Mouse (Mus musculus) spleen, embryonic (tissue): ENCODE measurements around the gene Mrpl52.

ENCODE experiments used
- CTCF ChIA-PET: fragments of 350-600 bp; sonication (Branson Sonifier 250); formaldehyde crosslinking; loops from one replicate; lab custom pipeline; 2022; lab: Charles Lee

The Mrpl52 gene

GRCm38 (mm10) chr14:54409980-54410810 lies 16.5 kb upstream of the Mrpl52 start:
- CTCF ChIA-PET: interaction anchor here (0.6 kb wide), 2 partner anchors 9 to 46 kb away, joined by 3 to 8 read pairs; no protein-coding TSS in a partner anchor

- CTCF ChIA-PET: interaction anchor here (0.6 to 0.8 kb wide), 3 partner anchors 135 to 450 kb away, joined by 3 to 9 read pairs (median 5); no protein-coding TSS in a partner anchor
Observed at GRCm38 (mm10) chr14:54412000-54412576, 14.6 kb upstream of the Mrpl52 start.

GRCm38 (mm10) chr14:54412629-54413170 lies 14.0 kb upstream of the Mrpl52 start:
- CTCF ChIA-PET: interaction anchor here (0.8 kb wide), 1 partner anchor 135 kb away, joined by 5 read pairs; no protein-coding TSS in a partner anchor

GRCm38 (mm10) chr14:54413877-54414700 lies 12.6 kb upstream of the Mrpl52 start:
- CTCF ChIA-PET: no interaction called here

DNA sequence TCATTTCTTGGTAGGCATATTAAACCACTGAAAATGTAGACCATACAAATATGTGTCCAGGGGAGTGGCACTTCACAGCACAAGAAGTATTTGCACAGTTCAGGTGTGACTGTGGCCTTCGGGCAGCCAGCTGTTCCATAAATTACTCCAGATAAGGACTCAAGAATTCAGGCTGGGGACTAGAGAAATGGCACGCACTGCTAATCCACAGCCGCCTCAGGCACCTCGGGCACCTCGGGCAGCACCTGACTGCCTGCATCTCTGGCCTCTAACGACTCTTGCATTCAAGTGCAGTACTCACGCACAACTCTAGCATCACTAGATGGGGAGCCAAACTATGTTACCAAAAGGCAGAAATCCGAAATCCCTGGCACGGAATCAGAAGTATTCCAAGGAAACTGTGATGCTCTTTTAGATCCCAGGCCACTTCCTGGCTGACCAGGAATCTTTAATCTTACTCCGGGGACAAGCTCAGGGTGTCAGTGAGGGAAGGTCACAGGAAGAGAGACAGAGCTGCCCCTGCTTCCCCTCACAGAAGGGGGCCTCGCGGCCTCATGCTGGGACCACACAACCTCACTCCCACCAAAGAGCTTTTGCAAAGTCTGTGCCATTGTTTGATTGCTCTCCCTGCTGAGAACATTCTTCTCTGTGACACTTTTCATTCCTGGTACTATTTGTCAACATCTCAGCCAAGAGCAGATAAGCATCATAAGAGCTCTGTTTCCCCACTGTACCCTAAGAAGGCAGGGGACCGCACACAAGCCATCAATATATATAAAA lies 11.3 kb upstream of the Mrpl52 start:
- CTCF ChIA-PET: interaction anchor here (0.6 to 0.7 kb wide), 2 partner anchors 9 to 64 kb away, joined by 3 to 6 read pairs; no protein-coding TSS in a partner anchor

DNA sequence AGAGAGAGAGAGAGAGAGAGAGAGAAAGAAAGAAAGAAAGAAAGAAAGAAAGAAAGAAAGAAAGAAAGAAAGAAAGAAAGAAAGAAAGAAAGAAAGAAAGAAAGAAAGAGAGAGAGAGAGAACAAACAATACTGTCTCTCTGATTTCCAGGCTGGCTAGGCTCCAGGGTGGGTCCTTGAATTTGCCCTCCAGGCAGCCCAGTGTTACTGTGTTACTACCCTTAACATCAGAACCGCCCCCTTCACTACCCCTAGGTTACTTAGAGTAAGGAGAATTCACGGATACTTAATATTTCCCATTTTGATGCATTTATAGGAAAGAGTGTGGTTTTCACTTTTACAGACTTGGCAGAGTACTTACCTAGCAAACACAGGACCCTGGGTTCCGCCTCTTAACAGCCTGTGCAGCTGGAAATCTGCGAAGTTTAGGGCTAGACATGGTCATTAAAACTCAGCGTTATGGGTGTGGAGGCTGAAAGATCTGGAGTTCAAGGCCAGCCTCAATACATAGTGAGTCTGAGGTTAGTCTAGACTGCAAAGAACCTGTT lies 10.4 kb upstream of the Mrpl52 start:
- CTCF ChIA-PET: interaction anchor here (0.7 kb wide), 1 partner anchor 16 kb away, joined by 4 read pairs; no protein-coding TSS in a partner anchor

GRCm38 (mm10) chr14:54416830-54417229 lies 9.9 kb upstream of the Mrpl52 start:
- CTCF ChIA-PET: interaction anchor here (0.7 kb wide), 1 partner anchor 16 kb away, joined by 4 read pairs; no protein-coding TSS in a partner anchor

- CTCF ChIA-PET: no interaction called here
Observed at GRCm38 (mm10) chr14:54417623-54418081, 9.1 kb upstream of the Mrpl52 start, which contains the start of gene Slc7a7. Slc7a7 (minus strand) TSS chr14:54417780.

DNA sequence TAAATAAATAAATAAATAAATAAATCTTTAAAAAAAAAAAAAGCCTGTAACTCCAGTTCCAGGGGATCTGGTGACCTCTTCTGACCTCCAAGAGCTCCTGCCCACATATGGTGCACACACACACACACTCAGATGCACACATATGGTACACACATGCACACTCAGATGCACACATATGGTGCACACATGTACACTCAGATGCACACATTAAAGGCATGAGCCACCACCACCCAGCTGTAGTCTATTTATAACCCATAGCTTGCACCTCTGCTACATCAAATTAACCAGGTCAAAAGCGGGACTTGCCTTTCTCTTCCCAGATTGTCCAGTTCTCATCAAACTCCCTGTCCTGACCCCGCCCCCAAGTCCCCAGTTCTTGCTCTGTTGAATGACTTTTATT lies 5.7 kb upstream of the Mrpl52 start:
- CTCF ChIA-PET: interaction anchor here (0.6 kb wide), 1 partner anchor 157 kb away, joined by 7 read pairs; no protein-coding TSS in a partner anchor

DNA sequence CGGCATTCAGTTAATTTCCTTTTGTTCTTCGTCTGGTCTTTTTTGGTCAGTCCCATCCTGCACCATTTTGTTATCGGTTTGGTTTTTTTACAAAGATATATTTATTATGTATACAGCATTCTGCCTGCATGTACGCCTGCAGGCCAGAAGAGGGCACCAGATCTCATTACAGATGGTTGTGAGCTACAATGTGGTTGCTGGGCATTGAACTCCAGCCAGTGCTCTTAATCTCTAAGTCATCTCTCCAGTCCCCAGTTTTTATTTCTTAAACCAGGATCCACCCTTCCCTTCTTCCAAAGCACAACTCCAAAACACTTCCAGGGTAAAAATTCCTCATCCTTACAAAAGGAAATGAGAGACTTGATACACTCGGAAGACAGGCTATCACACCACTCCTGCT lies 3.3 kb upstream of the Mrpl52 start:
- CTCF ChIA-PET: no interaction called here

GRCm38 (mm10) chr14:54424634-54425033 lies 2.1 kb upstream of the Mrpl52 start:
- CTCF ChIA-PET: interaction anchor here (0.6 kb wide), 1 partner anchor 167 kb away, joined by 3 read pairs; no protein-coding TSS in a partner anchor

- CTCF ChIA-PET: interaction anchor here (0.6 kb wide), 1 partner anchor 144 kb away, joined by 3 read pairs; no protein-coding TSS in a partner anchor
Observed at GRCm38 (mm10) chr14:54425540-54425939, 1.2 kb upstream of the Mrpl52 start.

- CTCF ChIA-PET: no interaction called here
Observed at GRCm38 (mm10) chr14:54426003-54426688, 563 bp upstream of the Mrpl52 start.

DNA sequence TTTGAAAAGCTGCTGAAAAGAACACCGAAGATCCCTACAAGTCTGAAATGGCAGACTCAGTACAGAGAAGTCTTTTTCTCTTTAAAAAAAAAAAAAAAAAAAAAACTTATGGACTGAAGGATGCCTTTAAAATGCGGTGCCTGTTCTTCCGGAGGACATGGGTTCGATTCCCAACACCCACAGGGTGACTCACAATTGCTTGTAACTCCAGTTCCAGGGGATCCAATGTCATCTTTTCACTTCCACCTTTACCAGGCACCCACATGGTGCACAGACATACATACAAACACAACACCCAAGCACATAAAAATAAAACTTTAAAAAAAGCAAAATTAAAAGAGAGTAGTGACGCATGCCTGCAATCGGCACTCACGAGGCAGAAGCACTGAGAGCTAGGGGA lies 987 bp downstream of the Mrpl52 start:
- CTCF ChIA-PET: interaction anchor here (0.6 to 0.7 kb wide), 3 partner anchors 23 to 233 kb away, joined by 3 to 4 read pairs (median 4); no protein-coding TSS in a partner anchor

GRCm38 (mm10) chr14:54428421-54428820 lies 1.7 kb downstream of the Mrpl52 start:
- CTCF ChIA-PET: interaction anchor here (0.5 to 0.8 kb wide), 2 partner anchors 161 to 200 kb away, joined by 5 to 8 read pairs; no protein-coding TSS in a partner anchor

- CTCF ChIA-PET: interaction anchor here (0.5 to 0.6 kb wide), 3 partner anchors 12 to 364 kb away, joined by 3 to 5 read pairs (median 3); partner anchors contain the start of gene Rem2
Observed at GRCm38 (mm10) chr14:54429332-54430093, 2.8 kb downstream of the Mrpl52 start.

GRCm38 (mm10) chr14:54430406-54431145 lies 3.9 kb downstream of the Mrpl52 start:
- CTCF ChIA-PET: interaction anchor here (0.5 kb wide), 1 partner anchor 11 kb away, joined by 3 read pairs; no protein-coding TSS in a partner anchor
